Mouse (Mus musculus) neural tube, embryonic 11.5 days (tissue): Measurements from ENCODE around the gene Pyurf. TPM values are rescaled to one million over a fixed set of nuclear protein-coding genes. Genes with fewer than 3 reads are reported as not detected.

ENCODE experiments used
- ATAC-seq: fragments of 200-750 bp; cut with Nextera tagmentation; 2 replicates; pipeline ENCODE4 v1.8.0; 2017; ENCODE audit warnings: moderate number of reproducible peaks, mild to moderate bottlenecking, moderate TSS enrichment, moderate library complexity; ENCODE audit not compliant: insufficient read depth, low FRiP score, low TSS enrichment
- DNase-seq: peaks from one replicate; pipeline ENCODE4 v3.0.0-alpha.2; 2015; ENCODE audit warnings: low spot score
- H3K27ac ChIP-seq: fragments of 300-500 bp; sonication (generic); 2 replicates; pipeline ENCODE4 v1.5.1; 2014; ENCODE audit warnings: low read depth, mild to moderate bottlenecking, low read length
- H3K27me3 ChIP-seq: fragments of 300-500 bp; sonication (generic); 2 replicates; pipeline ENCODE4 v1.6.1; 2014; ENCODE audit warnings: mild to moderate bottlenecking, low read length, mixed read lengths; ENCODE audit not compliant: control insufficient read depth, insufficient read depth
- H3K36me3 ChIP-seq: fragments of 300-500 bp; sonication (generic); 2 replicates; pipeline ENCODE4 v1.6.1; 2014; ENCODE audit warnings: mild to moderate bottlenecking, low read length, moderate library complexity, mixed read lengths; ENCODE audit not compliant: control insufficient read depth, insufficient read depth
- H3K4me1 ChIP-seq: fragments of 300-500 bp; sonication (generic); 2 replicates; pipeline ENCODE4 v1.6.1; 2014; ENCODE audit warnings: low read length, mixed read lengths; ENCODE audit not compliant: control insufficient read depth, insufficient read depth
- H3K4me2 ChIP-seq: fragments of 300-500 bp; sonication (generic); 2 replicates; pipeline ENCODE4 v1.6.1; 2014; ENCODE audit warnings: low read depth, mild to moderate bottlenecking, moderate library complexity
- H3K4me3 ChIP-seq: fragments of 300-500 bp; sonication (generic); 2 replicates; pipeline ENCODE4 v1.5.1; 2014; ENCODE audit warnings: low read depth, low read length
- H3K9ac ChIP-seq: fragments of 300-500 bp; sonication (generic); 2 replicates; pipeline ENCODE4 v1.6.1; 2014; ENCODE audit warnings: mild to moderate bottlenecking, low read length
- H3K9me3 ChIP-seq: fragments of 300-500 bp; sonication (generic); 2 replicates; pipeline ENCODE4 v1.6.1; 2016; ENCODE audit warnings: low read length; ENCODE audit not compliant: control insufficient read depth
- WGBS: fragments of 180-500 bp; shearing (Covaris S2); extraction: QIAGEN DNeasy Blood & Tissue Kit; methylation state at CpG from one replicate; pipeline ENCODE4 v1.1.7; 2014; 5-methylcytosine and 5-hydroxymethylcytosine counted together
- polyA plus RNA-seq: library from polyadenylated mRNA; unstranded; fragments of >200 nt; fragmentation: Nextera tagmentation; extraction: Ambion mirVana; gene quantifications from 2 replicates; pipeline ENCODE4 v1.2.1, GENCODE M21; 2014

Pyurf gene
- polyA plus RNA-seq = 21.0 and 21.8 TPM in 2 replicates

- peak; percentile 88 for DNase-seq
- Histone ChIP-seq H3K9me3 (no peaks in the 10 kb centered on the region), H3K27me3 (no peaks in the 10 kb centered on the region), H3K36me3 (no peaks in the 10 kb centered on the region), H3K27ac (peak within 1 kb of the TSS; percentile 90), H3K9ac (peak within 1 kb of the TSS; percentile 80), H3K4me3 (peak within 1 kb of the TSS; percentile 76), H3K4me2 (peak within 1 kb of the TSS; percentile 83), H3K4me1 (no peaks in the 10 kb centered on the region)
- peak; percentile 98 for ATAC-seq
- WGBS = under 1% methylated on average over 52 of the region's 52 CpGs
Measured at GRCm38 (mm10) chr6:57691467-57692261, at the start of gene Pyurf. TSS of gene Pyurf (minus strand) at chr6:57692078.

DNA sequence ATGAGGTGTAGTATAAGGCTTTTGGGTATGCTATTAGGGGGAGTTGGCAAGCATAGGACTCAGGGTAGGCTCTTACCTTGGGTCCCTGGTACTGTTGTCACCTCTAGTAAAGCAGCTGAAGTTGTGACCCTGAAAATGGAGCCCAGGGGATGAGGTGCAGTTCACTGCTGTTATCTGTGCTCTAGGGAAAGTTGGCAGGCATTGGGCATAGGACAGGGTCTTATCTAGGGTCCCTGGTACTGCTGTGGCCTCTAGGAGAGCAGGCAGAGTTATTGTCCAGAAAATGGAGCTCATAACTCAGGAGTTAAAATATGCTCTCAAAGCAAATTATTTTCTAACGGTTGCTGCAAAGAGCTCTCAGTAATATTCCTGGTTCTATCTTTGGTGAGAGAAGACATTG is 29.5 kb upstream of the Pyurf start:
- no peak overlapping the region for H3K9ac ChIP-seq
- H3K9me3 ChIP-seq = no peaks in the 10 kb centered on the region
- H3K36me3 ChIP-seq = no peaks in the 10 kb centered on the region
- no peak overlapping the region for H3K4me2 ChIP-seq
- H3K27me3 ChIP-seq = no peaks in the 10 kb centered on the region
- H3K4me1 ChIP-seq = no peaks in the 10 kb centered on the region
- no peak overlapping the region for H3K4me3 ChIP-seq
- WGBS = 91% methylated on average over 1 of the region's 1 CpGs
- DNase-seq (no peak), ATAC-seq (no peak)
- no peak overlapping the region for H3K27ac ChIP-seq

DNA sequence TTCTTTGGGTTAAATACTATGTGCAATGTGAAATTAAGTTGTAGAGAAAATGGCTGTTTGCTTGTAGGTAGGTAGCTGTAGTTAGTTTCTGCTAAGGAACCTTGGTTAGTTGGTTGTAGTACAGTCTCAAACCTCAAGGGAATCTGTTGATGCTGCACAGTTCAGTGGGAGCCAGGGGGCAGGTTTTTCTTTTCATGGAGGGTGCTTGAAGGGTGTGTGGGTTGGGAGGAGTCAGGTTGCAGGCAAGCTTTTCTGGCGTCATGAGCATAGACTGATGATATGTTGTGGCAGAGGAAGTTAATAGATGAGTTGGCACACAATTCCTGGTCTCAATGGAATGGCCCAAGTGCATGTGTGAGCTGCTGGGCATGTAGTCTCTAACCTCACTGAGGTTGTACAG is 19.8 kb upstream of the Pyurf start:
- Histone ChIP-seq H3K4me2 (no peak overlapping the region), H3K4me3 (no peak overlapping the region), H3K9ac (no peak overlapping the region), H3K36me3 (no peaks in the 10 kb centered on the region), H3K9me3 (no peaks in the 10 kb centered on the region), H3K27me3 (no peaks in the 10 kb centered on the region), H3K27ac (no peak overlapping the region), H3K4me1 (no peaks in the 10 kb centered on the region)
- DNase-seq = no peak
- no peak for ATAC-seq
- WGBS = 39% methylated on average over 1 of the region's 1 CpGs

DNA sequence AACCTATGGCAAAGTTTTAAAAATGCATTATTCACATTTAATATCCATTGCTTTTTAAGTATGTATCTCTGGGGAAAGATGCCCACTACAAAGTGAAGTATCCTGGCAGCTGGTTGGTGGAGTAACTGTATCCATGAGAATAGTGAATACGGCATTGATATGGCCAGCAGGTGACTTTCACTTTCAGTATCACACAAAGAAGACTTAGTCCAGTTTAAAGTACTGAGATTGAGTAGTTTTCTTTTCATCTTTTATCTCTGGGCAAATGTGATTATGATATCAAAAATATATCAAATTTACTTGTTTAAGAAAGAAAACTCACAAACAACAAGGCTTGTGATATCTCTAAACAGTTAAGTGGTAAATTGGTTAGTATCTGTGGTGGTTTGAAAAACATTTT is 14.8 kb upstream of the Pyurf start:
- WGBS = 98% methylated on average over 1 of the region's 1 CpGs

GRCm38 (mm10) chr6:57703703-57704102 is 11.8 kb upstream of the Pyurf start:
- Histone ChIP-seq H3K4me1 (no peaks in the 10 kb centered on the region), H3K36me3 (no peaks in the 10 kb centered on the region), H3K27ac (peak overlapping the region; percentile 95; the same call in 1 of the 2 replicates), H3K9me3 (no peaks in the 10 kb centered on the region), H3K27me3 (no peaks in the 10 kb centered on the region), H3K4me2 (peak overlapping the region; percentile 69), H3K4me3 (peak overlapping the region; percentile 66), H3K9ac (peak overlapping the region; percentile 90)
- no peak for DNase-seq
- WGBS = 42% methylated on average over 2 of the region's 2 CpGs
- ATAC-seq = peak; percentile 42

More for the DNA sequence above, 14.8 kb upstream of the Pyurf start:
- no peaks in the 10 kb centered on the region for H3K9me3 ChIP-seq
- H3K9ac ChIP-seq = no peak overlapping the region
- no peak overlapping the region for H3K4me3 ChIP-seq
- no peak overlapping the region for H3K27ac ChIP-seq
- H3K4me1 ChIP-seq = no peaks in the 10 kb centered on the region
- H3K36me3 ChIP-seq = no peaks in the 10 kb centered on the region
- H3K4me2 ChIP-seq = no peak overlapping the region
- no peak for ATAC-seq
- no peaks in the 10 kb centered on the region for H3K27me3 ChIP-seq
- DNase-seq = no peak

- no peaks in the 10 kb centered on the region for H3K36me3 ChIP-seq
- under 1% methylated on average over 59 of the region's 59 CpGs for WGBS
- H3K9me3 ChIP-seq = no peaks in the 10 kb centered on the region
- peak; percentile 95 for DNase-seq
- peak overlapping the region; percentile 66 for H3K4me3 ChIP-seq
- peak; percentile 100 for ATAC-seq
- no peaks in the 10 kb centered on the region for H3K27me3 ChIP-seq
- peak overlapping the region; percentile 90 for H3K9ac ChIP-seq
- H3K4me1 ChIP-seq = no peaks in the 10 kb centered on the region
- peak overlapping the region; percentile 69 for H3K4me2 ChIP-seq
- peak overlapping the region; percentile 95 for H3K27ac ChIP-seq
Measured at GRCm38 (mm10) chr6:57702743-57703499, 11.0 kb upstream of the Pyurf start.

DNA sequence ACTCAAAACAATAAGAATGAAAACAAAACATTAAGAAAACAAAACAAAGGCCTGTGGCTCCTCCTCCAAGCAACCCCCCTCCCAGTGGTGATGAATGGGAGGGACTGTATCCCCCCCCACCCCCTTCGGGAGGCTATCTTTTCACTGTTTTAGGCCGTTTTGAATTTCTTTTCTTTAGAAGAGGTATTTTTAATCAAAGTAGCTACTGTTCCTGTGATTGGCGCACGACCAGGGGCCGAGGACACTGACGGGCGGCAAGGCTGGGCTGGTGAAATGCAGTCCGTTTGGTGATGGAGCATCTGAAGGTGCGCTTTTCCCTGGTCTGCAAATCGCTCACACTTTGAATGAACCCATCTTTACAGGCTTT is 10.5 kb upstream of the Pyurf start, which contains the start of gene Lancl2:
Lancl2 (plus strand) TSS at position 165 of the 367 bp plus-strand sequence.
- ATAC-seq = peak; percentile 36
- no peaks in the 10 kb centered on the region for H3K4me1 ChIP-seq
- H3K4me3 ChIP-seq = peak within 1 kb of the TSS; percentile 66
- no peak for DNase-seq
- H3K9ac ChIP-seq = peak within 1 kb of the TSS; percentile 90
- H3K27ac ChIP-seq = peak within 1 kb of the TSS; percentile 95
- no peaks in the 10 kb centered on the region for H3K27me3 ChIP-seq
- H3K4me2 ChIP-seq = peak within 1 kb of the TSS; percentile 69
- no peaks in the 10 kb centered on the region for H3K9me3 ChIP-seq
- under 1% methylated on average over 10 of the region's 10 CpGs for WGBS
- H3K36me3 ChIP-seq = no peaks in the 10 kb centered on the region

GRCm38 (mm10) chr6:57701686-57702085 is 9.8 kb upstream of the Pyurf start:
- no peak overlapping the region; the same call in 1 of the 2 replicates for H3K4me3 ChIP-seq
- DNase-seq (peak; percentile 17), ATAC-seq (no peak)
- H3K27ac ChIP-seq = no peak overlapping the region
- H3K4me1 ChIP-seq = no peaks in the 10 kb centered on the region
- H3K27me3 ChIP-seq = no peaks in the 10 kb centered on the region
- no peaks in the 10 kb centered on the region for H3K36me3 ChIP-seq
- H3K4me2 ChIP-seq = no peak overlapping the region
- H3K9me3 ChIP-seq = no peaks in the 10 kb centered on the region
- whole genome bisulfite sequencing = 64% methylated on average over 4 of the region's 4 CpGs
- no peak overlapping the region for H3K9ac ChIP-seq
